Mouse (Mus musculus): Measurements from ENCODE around the gene Crmp1.

The Crmp1 gene

GRCm38 (mm10) chr5:37241651-37242151 is at the start of gene Crmp1:
Gene Crmp1 (plus strand): TSS chr5:37241940.
- DNase-seq = peak; percentile 97

GRCm38 (mm10) chr5:37196196-37196595 is 45.5 kb upstream of the Crmp1 start:
- DNase-seq = no peak

DNA sequence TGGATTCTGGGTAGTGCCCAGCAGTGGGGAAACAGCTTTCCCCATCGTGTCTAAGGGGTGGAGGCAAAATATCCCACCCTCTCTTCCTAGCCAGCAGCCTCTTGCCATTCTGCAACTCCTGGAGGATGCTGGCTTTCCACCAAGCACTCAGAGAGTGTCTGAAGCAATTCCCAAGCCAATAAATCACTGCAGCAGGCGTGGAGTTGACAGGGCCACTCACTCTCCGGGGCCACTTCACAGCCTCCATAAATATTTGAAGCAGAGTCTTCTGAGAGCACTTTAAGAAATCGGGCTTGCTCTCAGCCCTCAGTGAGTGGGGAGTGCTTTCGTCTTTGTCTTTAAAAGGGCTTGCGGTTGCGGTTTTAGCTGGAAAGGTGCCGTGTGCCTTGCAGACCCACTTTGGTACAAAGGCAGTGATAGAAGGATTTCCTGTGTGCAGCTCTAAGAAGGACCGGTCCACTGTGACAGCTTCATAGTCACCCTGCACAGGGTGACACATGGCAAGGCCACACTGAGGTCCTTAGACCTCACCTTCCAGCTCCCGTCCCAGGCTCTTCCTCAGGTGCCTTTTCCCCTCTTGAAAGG is 45.0 kb upstream of the Crmp1 start:
- DNase-seq = no peak

DNA sequence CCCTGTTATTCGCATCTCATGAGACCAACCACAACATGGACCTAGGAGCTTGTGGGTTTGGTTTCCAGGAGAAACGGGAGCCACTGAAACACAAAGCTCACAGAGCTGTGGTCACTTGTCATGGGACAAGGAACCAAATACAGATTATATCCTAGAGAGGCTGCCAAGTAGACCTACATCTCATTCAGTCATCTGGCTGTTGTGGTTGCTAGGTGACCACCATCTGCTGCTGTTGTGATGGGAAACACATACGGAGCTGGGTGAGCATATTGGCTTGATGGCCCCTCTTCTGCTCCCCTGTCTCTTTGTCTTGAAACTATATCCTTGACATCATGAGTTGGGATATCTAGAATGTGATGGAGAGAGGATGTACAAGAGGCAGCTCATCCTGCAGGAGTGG is 44.3 kb upstream of the Crmp1 start:
- DNase-seq = no peak

DNA sequence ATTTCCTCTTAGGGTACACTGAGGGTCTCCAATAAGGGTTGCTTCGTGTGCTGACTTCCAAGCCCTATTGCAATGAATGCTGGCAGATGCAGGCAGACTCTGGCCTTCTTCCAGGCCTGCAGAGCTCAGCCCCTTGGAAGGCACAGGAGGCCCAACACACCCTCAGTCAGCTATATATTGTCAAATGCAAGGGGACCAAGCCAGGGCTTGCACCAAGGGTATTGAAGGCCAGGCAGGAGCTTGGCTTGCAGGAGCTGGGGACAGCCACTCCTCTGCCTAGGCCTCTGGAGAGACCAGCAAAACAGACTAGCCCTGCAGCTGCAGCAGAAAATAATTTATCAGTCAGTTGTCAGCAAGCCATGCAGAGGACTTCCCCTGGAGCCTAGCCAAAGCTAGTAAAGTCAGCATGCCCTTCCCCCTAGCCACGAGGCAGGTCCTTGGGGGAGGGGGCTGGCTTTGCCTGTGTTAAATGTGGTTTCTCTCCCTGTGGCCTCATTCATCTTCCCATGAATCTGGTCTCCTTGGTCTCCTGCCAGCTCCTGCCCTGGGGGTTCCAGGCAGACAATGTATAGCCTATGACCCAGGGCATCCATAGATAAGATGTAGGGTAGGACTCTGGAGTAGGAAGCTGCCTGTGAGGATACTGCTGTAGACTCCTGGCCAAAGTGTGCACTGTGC is 43.6 kb upstream of the Crmp1 start:
- no peak for DNase-seq

GRCm38 (mm10) chr5:37202285-37202684 is 39.5 kb upstream of the Crmp1 start:
- DNase-seq = no peak

DNA sequence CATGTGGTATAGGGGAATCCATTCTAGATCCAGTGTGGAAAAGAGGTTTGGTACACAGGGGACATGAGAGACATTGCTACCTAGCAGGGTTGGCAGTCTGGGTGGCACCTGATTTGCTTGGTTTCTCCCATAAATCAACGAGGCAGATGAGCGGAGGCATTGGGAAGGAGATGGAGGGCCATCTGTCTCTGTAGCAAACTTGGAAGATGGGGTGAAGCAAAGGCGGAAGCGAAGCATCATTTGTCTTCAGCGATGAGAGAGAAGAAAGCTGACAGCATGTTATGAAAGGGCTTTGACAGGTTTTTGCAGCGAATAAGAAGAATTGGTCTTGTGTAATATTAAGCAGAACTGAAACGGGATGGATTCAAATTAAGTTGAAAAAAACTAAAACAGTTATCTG is 36.9 kb upstream of the Crmp1 start:
- DNase-seq = no peak

- no peak for DNase-seq
These were observed 36.3 kb upstream of the Crmp1 start for GRCm38 (mm10) chr5:37205420-37205819.

DNA sequence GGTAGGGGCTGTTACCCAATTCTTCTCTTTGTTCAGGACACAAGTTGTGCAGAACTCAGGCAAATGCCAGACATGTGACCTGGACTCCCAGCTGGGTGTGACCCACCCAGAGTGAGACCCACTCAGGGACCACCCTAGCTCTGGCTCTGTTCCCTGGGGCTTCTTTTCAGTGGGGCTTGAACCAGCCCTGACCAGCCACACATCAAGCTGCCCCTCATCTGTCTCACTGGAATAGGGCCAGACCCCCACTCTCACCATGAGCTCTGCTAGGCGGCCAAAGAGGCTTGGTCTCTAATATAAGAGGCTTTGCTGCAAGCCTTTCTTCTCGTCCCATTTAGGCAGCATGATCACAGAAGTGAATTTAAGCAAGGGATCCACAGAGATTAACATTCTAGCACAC is 35.4 kb upstream of the Crmp1 start:
- no peak for DNase-seq

DNA sequence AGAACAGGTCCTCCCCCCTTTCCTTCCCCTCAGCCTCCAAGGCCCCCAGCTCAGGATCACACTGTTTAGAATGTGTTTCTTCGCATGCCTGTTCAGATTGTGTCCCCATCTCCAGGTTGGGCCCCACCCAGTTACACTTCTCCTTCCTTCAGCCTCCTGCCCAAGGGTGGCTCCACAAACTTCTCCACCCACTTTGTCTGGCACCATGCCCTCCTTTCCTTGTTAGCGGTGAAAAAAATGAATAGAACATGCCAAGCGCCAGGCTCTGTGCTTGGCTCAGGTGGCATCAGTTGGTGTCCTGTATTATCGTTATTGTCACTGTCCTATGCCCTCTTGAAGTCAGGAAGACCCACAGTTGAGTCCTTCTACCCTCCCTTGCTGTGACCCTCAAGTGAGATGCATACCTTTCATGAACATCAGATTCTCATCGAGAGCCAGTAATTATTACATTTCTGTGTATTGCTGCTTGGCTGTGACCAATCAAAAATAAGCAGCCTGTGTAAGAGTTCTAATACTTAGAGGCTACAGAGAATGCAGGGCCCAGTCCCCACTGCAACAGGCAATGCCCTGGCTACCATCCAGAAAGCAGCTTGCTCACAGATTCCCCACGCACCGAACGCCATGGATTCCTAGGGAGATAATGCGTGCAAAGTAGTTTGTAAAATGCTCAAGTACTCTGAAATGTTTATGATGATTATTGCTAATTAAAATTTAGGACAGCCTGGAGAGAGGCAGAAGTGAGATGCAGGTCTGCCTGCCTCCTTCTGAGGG is 28.6 kb upstream of the Crmp1 start:
- DNase-seq = no peak

DNA sequence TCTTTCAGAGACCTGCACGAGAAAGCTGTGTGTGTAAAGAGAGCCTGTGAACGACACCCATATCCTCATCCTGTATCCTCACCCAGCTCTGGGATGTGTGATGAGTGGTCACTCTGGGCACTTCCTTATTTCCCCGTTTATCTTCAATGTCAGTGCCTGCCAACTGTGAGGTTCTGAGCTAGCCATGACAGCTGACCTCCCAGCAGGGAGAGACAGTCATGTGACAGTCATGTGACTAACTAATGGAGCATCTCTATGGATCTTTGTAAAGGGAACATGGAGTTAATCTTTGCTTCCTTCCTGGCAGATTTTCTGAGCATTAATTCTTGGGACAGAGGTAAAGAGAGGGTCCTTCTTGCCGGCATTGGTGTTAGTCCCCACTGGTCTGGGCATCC is 28.0 kb upstream of the Crmp1 start:
- DNase-seq = no peak

DNA sequence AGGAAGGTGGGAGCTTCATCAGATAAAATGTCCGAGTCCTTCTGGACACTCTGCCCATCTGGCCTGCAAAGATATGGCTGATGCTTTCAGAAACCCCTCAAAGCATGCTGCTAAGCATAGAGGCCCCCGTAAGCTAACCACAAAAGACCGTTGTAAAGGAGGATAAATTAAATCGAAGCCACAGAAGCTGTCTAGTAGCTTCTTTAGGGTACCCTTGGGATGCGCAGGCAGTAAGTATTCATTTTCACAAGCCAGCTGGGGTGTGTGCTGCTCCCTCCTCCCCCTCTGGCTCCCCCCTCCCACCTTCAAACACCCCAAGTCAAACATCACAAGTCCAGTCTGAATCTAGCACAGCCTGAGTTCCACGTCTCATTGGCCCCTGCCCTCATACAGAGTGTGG is 27.1 kb upstream of the Crmp1 start:
- no peak for DNase-seq

DNA sequence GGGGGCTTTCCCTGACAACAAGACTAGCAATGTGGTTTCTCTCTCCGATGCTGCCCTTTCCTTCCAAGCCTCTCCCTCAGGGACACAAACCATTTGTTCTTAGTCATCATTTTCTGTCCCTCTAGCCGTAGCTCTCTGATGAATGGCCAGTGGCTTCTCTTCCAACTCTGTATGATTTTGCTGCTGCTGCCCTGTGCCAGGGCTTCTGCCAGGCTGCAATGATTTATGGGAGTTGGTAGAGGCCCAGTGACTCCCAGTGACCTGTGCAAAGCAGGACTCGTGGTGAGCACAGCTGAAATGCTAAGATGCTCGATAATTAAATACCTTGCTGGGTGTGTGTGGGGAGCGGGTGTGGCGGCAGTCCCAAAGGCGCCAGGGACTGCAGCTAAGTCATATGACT is 26.5 kb upstream of the Crmp1 start:
- DNase-seq = no peak

- DNase-seq = no peak
These were observed 22.1 kb upstream of the Crmp1 start for GRCm38 (mm10) chr5:37219615-37220014.

- DNase-seq = no peak
These were observed 21.2 kb upstream of the Crmp1 start for GRCm38 (mm10) chr5:37220575-37220974.

- no peak for DNase-seq
These were observed 20.2 kb upstream of the Crmp1 start for GRCm38 (mm10) chr5:37221563-37221962.

GRCm38 (mm10) chr5:37222316-37222715 is 19.4 kb upstream of the Crmp1 start:
- no peak for DNase-seq

GRCm38 (mm10) chr5:37225708-37226107 is 16.0 kb upstream of the Crmp1 start:
- DNase-seq = no peak

DNA sequence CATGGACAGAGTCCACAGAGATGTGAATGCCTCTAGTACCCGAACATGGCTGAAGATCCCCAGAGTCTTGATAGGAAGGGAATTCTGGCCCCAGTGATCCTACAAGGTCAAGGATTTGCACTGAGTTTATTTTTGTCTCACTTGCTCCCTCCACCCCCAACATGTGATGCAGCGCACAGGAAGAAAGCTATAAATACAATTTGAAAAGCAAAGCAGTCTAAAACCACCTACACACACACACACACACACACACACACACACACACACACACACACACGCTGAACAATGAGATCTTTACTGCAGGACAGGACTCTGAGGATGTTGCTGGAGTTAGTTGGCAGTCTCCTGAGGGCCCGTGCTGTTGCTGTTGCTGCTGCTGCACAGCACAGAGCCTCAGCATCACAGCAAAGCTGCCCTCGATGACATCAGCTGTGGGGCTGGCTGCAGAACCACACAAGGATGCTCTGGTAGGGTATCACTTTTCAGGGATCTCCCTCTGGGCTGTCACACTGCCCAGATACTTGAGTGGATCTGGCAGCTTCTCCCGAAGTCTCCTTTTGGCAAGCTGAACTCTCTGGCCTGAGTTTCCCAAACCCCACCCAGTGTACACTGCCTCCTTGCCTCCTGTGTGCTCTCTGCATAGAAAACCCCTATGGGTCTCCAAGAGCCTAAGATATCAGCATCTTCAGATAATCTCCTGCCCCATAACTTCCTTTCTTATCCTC is 13.6 kb upstream of the Crmp1 start:
- DNase-seq = no peak

DNA sequence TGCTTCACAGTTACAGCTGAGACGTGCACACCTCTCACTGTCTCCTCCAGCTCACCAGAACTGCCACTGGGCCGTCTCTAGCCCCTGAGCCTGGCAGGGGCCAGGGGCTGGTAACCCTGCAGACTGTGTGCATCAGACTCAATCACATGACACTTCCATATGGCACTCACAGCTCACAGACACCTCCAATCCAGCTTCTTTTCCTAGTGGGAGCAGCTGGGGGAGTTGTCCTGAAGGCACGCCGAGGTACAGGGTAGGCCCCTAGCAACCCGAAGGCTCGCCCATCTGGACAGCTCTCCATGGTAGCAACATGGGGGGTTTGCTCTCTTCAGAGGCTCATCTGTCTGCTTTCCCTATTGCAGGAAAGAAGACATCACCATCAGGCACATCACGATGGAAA is 12.8 kb upstream of the Crmp1 start:
- DNase-seq = no peak

- DNase-seq = no peak
These were observed 8.7 kb upstream of the Crmp1 start for GRCm38 (mm10) chr5:37233010-37233557.

GRCm38 (mm10) chr5:37238654-37239053 is 3.1 kb upstream of the Crmp1 start:
- DNase-seq = no peak

GRCm38 (mm10) chr5:37240550-37240949 is 1.2 kb upstream of the Crmp1 start:
- peak; percentile 41 for DNase-seq

Data from cerebellum, adult 11-12 months (tissue).